Mouse (Mus musculus) erythroblast, embryonic 14.5 days (primary cell): ENCODE measurements around the gene Hspb3. TPM values are rescaled to one million over a fixed set of nuclear protein-coding genes. Genes with fewer than 3 reads are reported as not detected.

Experiments used
- H3K27me3 ChIP-seq: 2 replicates; pipeline ENCODE4 v1.6.1; 2012; ENCODE audit warnings: inconsistent platforms; ENCODE audit not compliant: control insufficient read depth
- H3K36me3 ChIP-seq: 2 replicates; pipeline ENCODE4 v1.6.1; 2012; ENCODE audit warnings: mild to moderate bottlenecking, inconsistent platforms; ENCODE audit not compliant: control insufficient read depth
- H3K4me1 ChIP-seq: 2 replicates; pipeline ENCODE4 v1.6.1; 2012; ENCODE audit warnings: inconsistent platforms; ENCODE audit not compliant: control insufficient read depth
- H3K4me3 ChIP-seq: replicated peaks from 2 replicates; pipeline ENCODE3; 2012; ENCODE audit warnings: moderate library complexity, mild to moderate bottlenecking, inconsistent platforms
- H3K9me3 ChIP-seq: 2 replicates; pipeline ENCODE4 v1.6.1; 2012; ENCODE audit warnings: low read length, inconsistent platforms, mixed read lengths; ENCODE audit not compliant: control insufficient read depth
- GATA1 ChIP-seq: IDR thresholded peaks from 2 replicates; pipeline ENCODE4 v1.6.1; 2012; ENCODE audit warnings: low read length, inconsistent platforms, mixed read lengths
- TAL1 ChIP-seq: IDR thresholded peaks from 3 replicates; pipeline ENCODE4 v1.6.1; 2012; ENCODE audit warnings: low read length, inconsistent platforms, mixed read lengths
- polyA plus RNA-seq: library from polyadenylated mRNA; stranded (reverse); fragments of >175 nt; gene quantifications from 2 replicates; pipeline ENCODE4 v1.2.3, GENCODE M21; 2012

The Hspb3 gene
- polyA plus RNA-seq, 1 experiment, result not detected

- H3K4me3 ChIP-seq, result no peak overlapping the region
Observed at GRCm38 (mm10) chr13:113619003-113619402, 44.5 kb downstream of the Hspb3 start.

GRCm38 (mm10) chr13:113617891-113618823 is 45.3 kb downstream of the Hspb3 start, which contains the start of gene Snx18:
Snx18 (minus strand) TSS chr13:113618564.
- H3K4me1 ChIP-seq, result peaks cover 45% of the 10 kb centered on the region
- peaks cover 26% of the 10 kb centered on the region for H3K27me3 ChIP-seq
- H3K9me3 ChIP-seq, result no peaks in the 10 kb centered on the region
- peak within 1 kb of the TSS; percentile 71 for H3K4me3 ChIP-seq
- TF ChIP-seq TAL1, result no peak
- no peak for TF ChIP-seq GATA1
- H3K36me3 ChIP-seq, result peaks cover 4% of the 10 kb centered on the region

More at GRCm38 (mm10) chr13:113619003-113619402, 44.5 kb downstream of the Hspb3 start:
- Histone ChIP-seq H3K36me3 (peaks cover 4% of the 10 kb centered on the region), H3K4me1 (peaks cover 45% of the 10 kb centered on the region), H3K27me3 (peaks cover 26% of the 10 kb centered on the region), H3K9me3 (no peaks in the 10 kb centered on the region)
- TF ChIP-seq GATA1, result no peak
- no peak for TF ChIP-seq TAL1

- H3K9me3 ChIP-seq, result no peaks in the 10 kb centered on the region
- peaks cover 26% of the 10 kb centered on the region for H3K27me3 ChIP-seq
- no peak for TF ChIP-seq GATA1
- TF ChIP-seq TAL1, result no peak
- peaks cover 8% of the 10 kb centered on the region for H3K36me3 ChIP-seq
- H3K4me1 ChIP-seq, result peaks cover 45% of the 10 kb centered on the region
- peak overlapping the region; percentile 71 for H3K4me3 ChIP-seq
Observed at GRCm38 (mm10) chr13:113617338-113617890, 46.1 kb downstream of the Hspb3 start.

- no peak for TF ChIP-seq GATA1
- TF ChIP-seq TAL1, result no peak
- peaks cover 8% of the 10 kb centered on the region for H3K36me3 ChIP-seq
- H3K9me3 ChIP-seq, result no peaks in the 10 kb centered on the region
- H3K4me3 ChIP-seq, result peak overlapping the region; percentile 71
- H3K27me3 ChIP-seq, result peaks cover 26% of the 10 kb centered on the region
- H3K4me1 ChIP-seq, result peaks cover 45% of the 10 kb centered on the region
Observed at GRCm38 (mm10) chr13:113616751-113617337, 46.6 kb downstream of the Hspb3 start.

GRCm38 (mm10) chr13:113615971-113616671 is 47.4 kb downstream of the Hspb3 start:
- H3K4me1 ChIP-seq, result peaks cover 45% of the 10 kb centered on the region

GRCm38 (mm10) chr13:113615546-113615941 is 47.9 kb downstream of the Hspb3 start:
- Histone ChIP-seq H3K4me1 (peaks cover 45% of the 10 kb centered on the region), H3K36me3 (peaks cover 8% of the 10 kb centered on the region), H3K27me3 (peaks cover 26% of the 10 kb centered on the region), H3K9me3 (no peaks in the 10 kb centered on the region), H3K4me3 (peak overlapping the region; percentile 71)
- TF ChIP-seq TAL1, result no peak
- no peak for TF ChIP-seq GATA1

More at GRCm38 (mm10) chr13:113615971-113616671, 47.4 kb downstream of the Hspb3 start:
- H3K36me3 ChIP-seq, result peaks cover 8% of the 10 kb centered on the region
- TF ChIP-seq TAL1 (no peak), GATA1 (no peak)
- no peaks in the 10 kb centered on the region for H3K9me3 ChIP-seq
- H3K4me3 ChIP-seq, result peak overlapping the region; percentile 71
- H3K27me3 ChIP-seq, result peaks cover 26% of the 10 kb centered on the region

- TF ChIP-seq TAL1, result no peak
- no peak for TF ChIP-seq GATA1
- H3K4me1 ChIP-seq, result peaks cover 45% of the 10 kb centered on the region
- peaks cover 8% of the 10 kb centered on the region for H3K36me3 ChIP-seq
- H3K27me3 ChIP-seq, result peaks cover 26% of the 10 kb centered on the region
- no peaks in the 10 kb centered on the region for H3K9me3 ChIP-seq
- H3K4me3 ChIP-seq, result peak overlapping the region; percentile 71
Observed at GRCm38 (mm10) chr13:113614635-113615545, 48.6 kb downstream of the Hspb3 start.

- peaks cover 26% of the 10 kb centered on the region for H3K27me3 ChIP-seq
- H3K4me1 ChIP-seq, result peaks cover 42% of the 10 kb centered on the region
- peaks cover 8% of the 10 kb centered on the region for H3K36me3 ChIP-seq
- H3K9me3 ChIP-seq, result no peaks in the 10 kb centered on the region
- H3K4me3 ChIP-seq, result no peak overlapping the region
- TF ChIP-seq GATA1 (no peak), TAL1 (no peak)
Observed at GRCm38 (mm10) chr13:113613882-113614281, 49.6 kb downstream of the Hspb3 start.
